Mouse (Mus musculus) ovary, postnatal 10 days (tissue): ENCODE measurements around the gene Il7r.

Experiments
- DNase-seq: peaks from one replicate; pipeline ENCODE4 v3.0.0; 2022; ENCODE audit warnings: low spot score

Il7r gene

GRCm38 (mm10) chr15:9471053-9471685 is 58.8 kb downstream of the Il7r start:
- DNase-seq: no peak

- no peak for DNase-seq
These were observed 65.9 kb downstream of the Il7r start for GRCm38 (mm10) chr15:9464039-9464438.

DNA sequence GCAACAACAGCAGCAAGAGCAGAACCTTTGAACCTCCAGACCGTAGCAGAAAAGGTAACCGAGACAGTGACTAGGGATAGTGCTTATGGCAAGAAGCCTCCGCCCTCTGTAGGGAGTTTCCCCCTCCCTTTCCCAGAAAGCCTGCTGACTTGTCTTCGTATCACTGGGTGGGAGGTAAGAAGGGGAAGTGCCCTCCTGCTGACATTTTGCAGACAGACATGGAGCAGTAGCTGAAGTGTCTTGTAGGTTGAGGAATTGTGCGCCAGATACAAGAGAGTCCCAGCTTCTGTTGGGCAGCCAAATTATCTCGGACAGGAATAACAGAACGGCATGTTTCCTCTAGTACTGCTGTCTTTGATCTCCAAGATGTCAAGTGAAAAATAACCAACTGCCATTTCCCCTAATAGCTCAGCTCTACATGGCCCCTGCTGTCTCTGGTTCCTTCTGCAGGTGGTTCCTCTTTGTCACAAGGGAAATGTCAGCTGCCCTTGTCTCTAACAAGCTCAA is 66.4 kb downstream of the Il7r start:
- no peak for DNase-seq
